Mouse (Mus musculus): ENCODE measurements around the gene Tmem107.

DNA sequence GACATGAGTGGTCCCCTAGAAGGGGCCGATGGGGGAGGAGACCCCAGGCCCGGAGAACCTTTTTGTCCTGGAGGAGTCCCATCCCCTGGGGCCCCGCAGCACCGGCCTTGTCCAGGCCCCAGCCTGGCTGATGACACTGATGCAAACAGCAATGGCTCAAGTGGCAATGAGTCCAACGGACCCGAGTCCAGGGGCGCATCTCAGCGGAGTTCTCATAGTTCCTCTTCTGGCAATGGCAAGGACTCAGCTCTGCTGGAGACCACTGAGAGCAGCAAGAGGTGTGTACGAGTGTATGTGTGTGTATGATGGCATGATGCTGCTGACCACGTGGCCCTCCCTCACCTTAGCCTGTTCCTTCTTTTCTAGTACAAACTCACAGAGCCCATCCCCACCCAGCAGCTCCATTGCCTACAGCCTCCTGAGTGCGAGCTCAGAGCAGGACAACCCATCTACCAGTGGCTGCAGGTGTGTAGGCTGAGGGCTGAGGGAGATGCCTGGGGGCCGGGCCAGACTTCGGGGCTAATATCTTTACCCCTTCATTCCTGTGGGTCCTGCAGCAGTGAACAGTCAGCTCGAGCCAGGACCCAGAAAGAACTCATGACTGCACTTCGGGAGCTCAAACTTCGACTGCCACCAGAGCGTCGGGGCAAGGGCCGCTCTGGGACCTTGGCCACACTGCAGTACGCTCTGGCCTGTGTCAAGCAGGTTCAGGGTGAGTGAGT is 30.2 kb downstream of the Tmem107 start:
- TF ChIP-seq CTCF (IDR thresholded peaks at IDR 0.05; ENCODE audit: low read depth) (no peak), EP300 (IDR thresholded peaks at IDR 0.05; ENCODE audit: low read depth) (no peak)

Data from liver, embryonic 14.5 days (tissue).